Mouse (Mus musculus): Measurements from ENCODE around the gene Ndufab1. TPM values are rescaled to one million over a fixed set of nuclear protein-coding genes. Genes with fewer than 3 reads are reported as not detected.
"Not testable (repeated sequence)": the region's sequence is repeated elsewhere in the genome, so short reads cannot be mapped to it uniquely, and the experiment has no call there.

Ndufab1 gene
- total RNA-seq (2022): 1,000 to 10,000 TPM; 1,624 to 1,874 (median 1,747) TPM

DNA sequence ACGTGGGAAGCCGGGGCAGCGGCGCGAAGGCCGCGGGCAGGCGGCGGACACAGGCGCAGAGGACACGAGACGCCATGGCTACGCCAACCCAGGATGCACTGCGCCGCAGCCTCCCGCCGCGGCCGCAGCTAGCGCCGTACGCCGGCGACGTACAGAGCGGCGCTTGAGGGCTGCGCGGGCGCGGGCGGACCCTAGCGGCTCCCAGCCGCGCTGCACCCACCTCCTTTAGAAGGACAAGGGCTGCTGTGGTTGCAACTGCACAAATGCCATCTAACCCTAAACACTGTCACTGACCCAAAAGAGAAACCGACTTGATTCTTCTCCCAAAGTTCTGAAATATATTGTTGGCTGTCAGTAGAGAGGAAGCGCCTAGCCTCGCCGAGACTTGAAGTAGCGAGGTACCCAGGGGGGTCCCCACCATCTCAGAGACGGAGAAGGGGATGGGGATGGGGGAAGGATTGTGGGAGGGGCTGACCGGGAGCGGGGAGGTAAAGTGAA is at the start of gene Ndufab1:
Ndufab1 (minus strand) TSS at position 140 of the 498 bp plus-strand sequence.
- peak; percentile 84 for DNase-seq (ENCODE audit: low spot score)

DNA sequence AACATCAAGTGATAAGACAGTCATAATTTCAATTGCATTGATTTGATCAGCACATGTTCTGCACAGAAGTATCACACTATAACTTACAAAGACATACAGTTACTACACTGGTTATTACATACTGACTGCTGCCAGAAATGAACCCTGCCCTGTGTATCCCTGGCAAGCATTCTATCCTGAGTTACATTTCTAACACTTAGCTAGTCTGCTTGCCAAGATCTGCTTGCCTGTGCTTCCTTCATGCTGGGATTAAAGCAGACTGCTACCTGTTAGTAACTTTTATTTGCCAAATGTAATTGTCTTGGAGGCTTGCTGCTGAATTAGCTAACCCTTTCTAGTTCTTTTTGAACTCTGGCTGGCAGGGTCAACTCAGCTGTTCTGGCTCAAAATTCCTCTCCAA is 39.3 kb upstream of the Ndufab1 start:
- DNase-seq (ENCODE audit: low spot score): no peak

GRCm38 (mm10) chr7:122138190-122138589 is 36.5 kb upstream of the Ndufab1 start:
- DNase-seq (ENCODE audit: low spot score): no peak

DNA sequence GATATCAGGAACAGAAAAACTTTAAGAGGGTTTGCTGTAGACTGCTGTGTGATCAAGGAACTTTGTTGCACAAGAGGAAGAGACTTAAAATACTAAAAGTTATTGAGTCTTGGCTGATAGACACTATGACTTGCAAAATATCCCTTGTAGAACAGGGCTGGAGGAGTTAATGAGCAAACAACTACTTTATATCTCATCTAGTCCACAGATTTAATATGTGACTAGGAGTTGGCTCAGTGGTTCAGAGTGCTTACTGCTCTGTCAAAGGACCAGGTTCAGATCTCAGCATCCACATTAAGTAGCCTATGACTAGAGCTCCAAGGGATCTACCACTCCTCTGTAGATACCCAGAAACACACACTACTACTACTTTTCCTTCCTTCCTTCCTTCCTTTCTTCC is 35.4 kb upstream of the Ndufab1 start:
- DNase-seq (ENCODE audit: low spot score): no peak

- DNase-seq (ENCODE audit: low spot score): no peak
Observed at GRCm38 (mm10) chr7:122135070-122135469, 33.4 kb upstream of the Ndufab1 start.

DNA sequence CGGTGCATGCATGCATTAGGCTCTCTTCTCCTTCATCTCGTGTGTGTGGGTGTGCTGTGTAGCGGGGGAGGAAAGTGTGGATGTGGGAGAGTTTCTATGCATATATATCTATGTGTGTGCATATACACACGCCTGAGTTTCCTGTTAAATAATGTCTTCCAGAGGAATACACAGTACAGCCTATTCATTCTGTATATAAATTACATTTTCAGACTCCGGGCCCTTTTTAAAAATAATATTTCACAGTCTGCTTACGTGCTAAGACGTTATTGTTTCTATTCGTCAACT is 31.6 kb upstream of the Ndufab1 start:
- DNase-seq (ENCODE audit: low spot score): no peak

DNA sequence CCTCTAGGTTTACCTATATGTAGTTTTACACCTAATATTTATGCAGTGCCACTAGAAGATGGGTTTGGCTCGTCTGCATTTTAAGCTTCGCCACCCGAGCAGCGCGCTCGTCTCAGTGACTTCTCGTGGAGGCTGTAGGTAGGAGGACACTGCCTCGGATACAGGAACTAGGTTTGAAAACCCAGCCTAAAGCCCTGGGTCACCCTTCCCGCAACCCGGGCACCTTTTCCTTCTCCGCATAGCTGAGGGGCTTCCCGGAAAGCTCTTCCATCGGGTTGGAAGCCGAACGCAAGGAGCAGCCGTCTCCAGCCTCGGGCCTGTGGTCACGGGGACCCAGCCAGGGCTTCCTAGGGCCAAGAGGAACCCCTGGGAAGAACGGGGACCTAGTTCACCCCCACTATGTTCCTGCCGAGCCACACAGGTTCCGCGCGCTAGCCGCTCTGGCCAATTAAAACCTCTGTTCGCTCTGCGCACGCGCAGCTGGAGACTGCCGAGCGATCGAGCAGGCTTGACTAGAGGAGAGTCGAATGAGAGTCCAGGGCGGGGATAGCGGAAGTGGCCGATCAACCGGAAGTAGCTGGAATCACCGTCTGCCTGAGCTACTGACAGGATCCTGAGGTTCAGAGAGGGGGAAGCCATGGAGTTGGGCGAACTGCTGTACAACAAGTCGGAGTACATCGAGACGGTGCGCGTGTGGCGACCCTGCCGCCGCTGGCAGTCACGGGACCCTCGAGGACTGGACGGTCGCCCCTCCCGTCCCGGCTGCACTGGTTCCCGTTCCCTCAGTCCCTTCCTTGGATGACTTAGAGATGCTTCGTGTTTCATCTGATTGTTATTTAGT is 31.0 kb upstream of the Ndufab1 start, which contains the start of the genes Palb2 and Dctn5:
Palb2 (minus strand) TSS at position 489 of the 841 bp plus-strand sequence.
Dctn5 (plus strand) TSS at position 545 of the 841 bp plus-strand sequence.
- DNase-seq (ENCODE audit: low spot score): peak; percentile 100

GRCm38 (mm10) chr7:122131834-122132233 is 30.1 kb upstream of the Ndufab1 start:
- DNase-seq (ENCODE audit: low spot score): no peak

DNA sequence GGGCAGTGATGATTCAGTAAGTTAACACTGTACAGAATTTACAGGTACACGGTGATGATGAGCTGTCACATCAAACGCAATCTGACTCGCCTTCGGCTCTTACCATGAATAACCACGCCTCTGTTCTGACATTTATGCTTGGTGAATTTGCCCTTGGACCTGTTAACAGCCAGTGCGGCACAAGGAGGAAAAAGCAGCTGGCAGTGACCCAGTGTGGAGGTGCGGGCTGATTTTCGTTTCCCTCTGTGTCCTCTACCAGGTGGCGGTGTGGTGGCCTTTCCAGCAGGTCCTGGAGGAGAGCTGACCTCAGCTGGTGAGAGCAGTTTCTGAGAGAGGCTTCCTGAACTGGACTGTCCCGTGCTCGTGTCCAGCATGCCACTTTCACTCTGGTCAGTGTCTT is 25.3 kb upstream of the Ndufab1 start:
- DNase-seq (ENCODE audit: low spot score): no peak

- DNase-seq (ENCODE audit: low spot score): no peak
Observed at GRCm38 (mm10) chr7:122125636-122126035, 23.9 kb upstream of the Ndufab1 start.

DNA sequence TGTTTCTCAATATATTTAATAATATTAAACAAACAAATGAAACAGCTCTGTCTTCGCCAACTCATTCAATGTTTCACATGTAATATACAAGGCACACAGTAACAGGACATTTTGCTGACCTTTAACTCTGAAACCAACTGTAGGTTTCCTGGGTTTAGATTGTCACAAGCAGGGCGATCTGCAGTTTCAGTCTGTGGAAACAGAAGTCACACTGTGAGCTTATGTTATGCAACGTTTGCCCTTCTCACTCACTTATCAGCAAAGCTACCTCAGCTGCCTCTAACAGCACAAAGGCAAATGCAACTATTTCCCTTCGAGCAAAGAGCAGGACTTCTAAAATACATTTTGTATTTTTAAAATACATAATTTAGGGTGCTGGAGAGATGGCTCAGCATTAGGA is 21.8 kb upstream of the Ndufab1 start:
- DNase-seq (ENCODE audit: low spot score): no peak

GRCm38 (mm10) chr7:122108206-122108605 is 6.5 kb upstream of the Ndufab1 start:
- DNase-seq (ENCODE audit: low spot score): no peak

DNA sequence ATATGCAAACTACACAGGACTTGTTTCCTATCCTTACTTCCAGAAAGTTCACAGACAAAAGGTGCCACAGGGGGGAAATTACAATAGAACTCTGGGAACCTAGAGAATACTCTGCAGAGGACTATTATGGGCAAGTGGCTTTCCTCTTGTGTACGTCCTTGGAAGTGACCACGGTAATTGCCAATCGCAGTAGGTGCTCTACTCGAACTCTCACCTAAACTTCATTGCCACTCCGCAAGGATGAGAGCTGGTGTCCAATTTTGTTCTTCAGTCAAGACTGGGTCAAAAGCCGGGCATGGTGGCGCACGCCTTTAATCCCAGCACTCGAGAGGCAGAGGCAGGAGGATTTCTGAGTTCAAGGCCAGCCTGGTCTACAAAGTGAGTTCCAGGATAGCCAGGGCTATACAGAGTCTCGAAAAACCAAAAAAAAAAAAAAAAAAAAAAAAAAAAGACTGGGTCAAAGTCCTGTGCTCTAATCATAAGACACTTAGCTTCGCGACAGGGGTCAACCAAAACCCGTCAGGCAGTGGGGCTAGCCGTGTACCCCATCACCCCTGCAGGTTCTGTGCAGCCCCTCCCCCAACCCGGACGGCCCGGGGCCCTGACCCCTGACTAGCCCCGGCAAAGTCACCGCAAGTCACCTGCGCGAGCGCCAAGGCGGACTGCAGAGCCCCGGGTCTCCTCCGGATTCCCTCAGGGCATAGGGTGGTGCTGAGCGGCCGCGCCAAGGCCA is 506 bp downstream of the Ndufab1 start:
- not testable (repeated sequence) for DNase-seq (ENCODE audit: low spot score)

GRCm38 (mm10) chr7:122099222-122099621 is 2.5 kb downstream of the Ndufab1 start:
- DNase-seq (ENCODE audit: low spot score): peak; percentile 33

GRCm38 (mm10) chr7:122098009-122098408 is 3.7 kb downstream of the Ndufab1 start:
- DNase-seq (ENCODE audit: low spot score): no peak

DNA sequence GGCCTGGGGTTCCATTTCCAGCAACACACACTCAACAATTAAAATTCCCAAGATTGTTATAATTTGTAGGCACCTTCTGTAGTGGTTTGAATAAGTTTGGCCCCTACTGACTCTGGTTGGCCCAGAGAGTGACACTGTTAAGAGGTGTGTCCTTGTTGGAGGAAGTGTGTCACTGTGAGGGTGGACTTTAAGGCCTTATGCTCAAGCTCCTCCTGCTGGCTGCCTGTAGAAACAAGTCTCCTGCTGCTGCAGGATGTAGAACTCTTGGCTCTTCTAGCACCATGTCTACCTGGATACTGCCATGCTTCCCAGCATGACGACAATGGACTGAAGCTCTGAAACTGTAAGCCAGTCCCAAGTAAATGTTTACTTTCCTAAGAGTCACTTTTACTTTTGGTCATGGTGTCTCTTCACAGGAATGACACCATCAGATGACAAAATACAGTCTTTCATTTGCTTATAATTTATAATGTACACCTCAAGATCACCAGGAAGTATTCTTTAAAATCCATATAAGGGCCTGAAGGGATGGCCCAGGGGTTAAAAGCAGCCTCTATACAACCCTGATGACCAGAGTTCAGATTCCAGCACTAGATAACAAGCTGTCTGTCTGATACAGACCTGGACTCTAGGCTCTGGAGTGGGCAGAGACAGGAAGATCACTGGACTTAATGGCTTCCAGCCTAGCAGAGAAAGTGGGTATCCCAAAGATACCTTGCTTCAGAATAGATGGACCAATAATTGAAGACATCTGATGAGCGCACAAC is 6.9 kb downstream of the Ndufab1 start:
- no peak for DNase-seq (ENCODE audit: low spot score)

DNA sequence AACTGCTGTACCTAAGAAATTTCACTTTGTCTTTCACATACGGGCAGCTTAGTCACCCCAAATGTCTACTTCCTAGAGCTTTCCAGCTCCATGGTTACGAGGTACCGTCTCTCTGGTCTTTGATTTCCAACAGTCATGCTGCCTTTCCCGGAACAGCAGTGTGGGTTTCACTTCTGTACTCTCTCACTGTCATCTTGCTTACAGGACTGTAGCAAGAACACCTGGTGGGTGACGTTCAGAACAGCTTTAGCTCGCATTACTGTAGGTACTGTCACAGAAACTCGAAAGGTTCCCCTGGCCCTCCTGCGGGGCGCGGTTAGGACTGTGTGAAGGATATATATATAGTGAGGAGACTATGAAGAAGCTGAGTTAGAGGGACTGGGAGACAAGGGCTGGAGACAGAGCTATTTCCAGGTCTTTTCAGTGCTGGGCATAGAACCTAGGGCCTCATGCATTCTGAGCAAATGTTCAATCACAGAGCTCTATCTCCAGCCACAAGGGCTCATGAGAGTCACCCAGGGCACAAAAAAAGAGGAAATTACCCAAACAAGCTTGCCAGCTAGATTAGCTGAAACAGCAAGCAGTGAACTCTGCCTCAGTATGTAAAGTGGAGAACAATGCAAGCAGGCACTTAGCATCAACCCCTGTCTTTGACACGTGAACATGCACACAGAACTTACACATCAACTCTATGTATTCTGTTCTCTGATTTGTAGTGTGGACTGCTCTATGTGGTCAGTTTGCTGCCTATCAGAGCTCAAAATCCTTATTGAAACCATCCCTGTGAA is 14.3 kb downstream of the Ndufab1 start:
- no peak for DNase-seq (ENCODE audit: low spot score)

DNA sequence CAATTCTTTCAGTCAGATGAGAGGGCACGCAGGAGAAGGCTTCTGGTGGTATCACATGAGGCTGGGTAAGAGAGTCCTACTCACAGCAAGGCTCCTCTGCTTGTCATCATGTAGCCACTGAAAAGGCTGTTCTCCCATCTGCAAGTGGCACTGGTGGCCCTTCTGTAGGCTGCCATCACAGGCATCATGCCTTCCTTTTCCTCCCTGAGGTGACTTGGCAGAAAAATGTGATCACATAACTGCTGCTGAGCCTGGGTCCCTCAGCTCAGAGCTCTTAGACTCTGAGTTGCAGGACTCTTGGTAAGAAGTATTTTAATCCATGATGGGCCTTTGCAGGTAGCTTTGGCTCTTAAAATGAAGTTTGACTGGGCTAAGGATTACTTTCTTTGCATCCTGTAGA is 20.6 kb downstream of the Ndufab1 start:
- DNase-seq (ENCODE audit: low spot score): no peak

DNA sequence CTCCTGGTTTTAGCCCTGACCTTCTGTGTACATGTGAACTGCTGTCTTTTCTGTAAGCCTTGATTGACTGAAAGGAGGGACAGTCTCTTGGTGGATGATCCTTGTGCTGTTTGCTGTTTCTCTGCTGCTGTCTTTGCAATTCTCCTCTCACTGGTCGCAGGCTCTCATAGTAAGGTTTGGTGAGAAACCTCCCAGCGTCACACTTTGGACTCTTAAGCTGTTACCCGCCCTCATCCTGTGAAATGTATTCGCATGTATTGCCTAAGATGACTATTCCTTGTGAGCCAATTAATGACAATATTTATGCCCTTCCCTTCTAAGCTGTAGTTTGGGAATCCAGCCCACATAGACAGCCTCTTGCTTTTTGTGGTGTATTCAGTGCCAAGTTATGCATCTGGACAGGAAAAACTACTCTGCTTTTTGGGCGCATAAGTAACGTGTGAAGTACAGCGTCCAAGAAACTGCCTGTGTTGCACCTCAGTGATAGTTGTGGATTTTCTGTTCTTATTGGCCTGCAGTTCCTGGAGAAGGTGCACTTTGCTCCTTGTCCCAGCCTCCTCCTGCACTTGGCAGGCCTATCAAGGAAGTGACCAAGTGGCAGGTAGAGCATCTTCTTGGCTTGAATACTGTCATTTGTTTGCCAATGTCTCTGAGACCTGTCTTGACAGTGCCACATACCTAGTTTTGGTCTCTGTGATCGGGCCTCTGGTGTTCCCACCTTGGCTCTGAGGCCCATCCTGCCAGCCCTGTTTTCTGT is 21.7 kb downstream of the Ndufab1 start:
- DNase-seq (ENCODE audit: low spot score): no peak

- DNase-seq (ENCODE audit: low spot score): no peak
Observed at GRCm38 (mm10) chr7:122074374-122074773, 27.3 kb downstream of the Ndufab1 start.
